Mouse (Mus musculus) brain, embryonic 14.5 days (tissue): ENCODE measurements around the gene St3gal2.

Source experiments
- CTCF ChIP-seq: fragments of 200-500 bp; IDR thresholded peaks from 2 replicates; pipeline ENCODE4 v1.5.1; 2012; ENCODE audit warnings: inconsistent platforms, mild to moderate bottlenecking, moderate library complexity, borderline replicate concordance; ENCODE audit not compliant: insufficient read depth, insufficient read length; ENCODE audit errors: extremely low read depth
- POLR2A ChIP-seq: fragments of 200-500 bp; IDR thresholded peaks from 2 replicates; pipeline ENCODE4 v1.6.1; 2012; ENCODE audit warnings: mild to moderate bottlenecking, inconsistent platforms, borderline replicate concordance; ENCODE audit not compliant: poor library complexity, insufficient read depth, insufficient read length, severe bottlenecking; ENCODE audit errors: extremely low read depth

- TF ChIP-seq CTCF = no peak
- TF ChIP-seq POLR2A = no peak
These were observed 13.6 kb downstream of the St3gal2 start for GRCm38 (mm10) chr8:110933272-110933671.
